Mouse (Mus musculus): ENCODE data around the gene Sox12. TPM values are rescaled to one million over a fixed set of nuclear protein-coding genes. Genes with fewer than 3 reads are reported as not detected.
A peak's percentile ranks its signal among the peaks of the same experiment; 100 is the strongest.
"Not testable (repeated sequence)": the region's sequence is repeated elsewhere in the genome, so short reads cannot be mapped to it uniquely, and the experiment has no call there.

Gene Sox12
- total RNA-seq, 2 experiments from 2014 or later, result 0.15 to 0.60 TPM

DNA sequence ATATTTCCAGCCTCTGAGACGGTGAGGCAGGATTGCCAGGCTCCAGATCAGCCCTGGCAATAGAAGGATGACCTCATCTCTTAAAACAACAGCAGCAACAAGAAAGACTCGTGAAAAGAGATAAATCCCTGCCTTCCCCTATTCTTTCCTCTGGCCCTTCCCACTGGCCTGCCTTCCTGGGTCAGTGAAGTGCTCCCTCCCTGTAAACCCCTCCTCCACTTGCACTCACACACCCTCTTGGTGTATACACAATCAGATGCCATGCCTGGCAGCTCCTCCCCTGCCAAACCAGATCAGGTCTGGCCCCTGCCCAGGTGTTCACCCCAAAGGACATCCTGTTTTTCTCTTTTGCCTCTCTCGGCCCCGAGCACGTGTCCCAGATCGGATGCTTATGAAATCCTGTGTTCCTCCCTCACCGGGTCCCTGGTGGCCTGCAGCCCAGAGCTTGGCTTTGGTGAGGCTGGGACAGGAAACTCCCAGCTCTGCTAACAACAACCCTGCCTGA lies 37.5 kb downstream of the Sox12 start:
- peak; percentile 65 for ATAC-seq (ENCODE audit: poor library complexity, severe bottlenecking)

GRCm38 (mm10) chr2:152359616-152360015 lies 38.2 kb downstream of the Sox12 start:
- no peak for ATAC-seq (ENCODE audit: poor library complexity, severe bottlenecking)

DNA sequence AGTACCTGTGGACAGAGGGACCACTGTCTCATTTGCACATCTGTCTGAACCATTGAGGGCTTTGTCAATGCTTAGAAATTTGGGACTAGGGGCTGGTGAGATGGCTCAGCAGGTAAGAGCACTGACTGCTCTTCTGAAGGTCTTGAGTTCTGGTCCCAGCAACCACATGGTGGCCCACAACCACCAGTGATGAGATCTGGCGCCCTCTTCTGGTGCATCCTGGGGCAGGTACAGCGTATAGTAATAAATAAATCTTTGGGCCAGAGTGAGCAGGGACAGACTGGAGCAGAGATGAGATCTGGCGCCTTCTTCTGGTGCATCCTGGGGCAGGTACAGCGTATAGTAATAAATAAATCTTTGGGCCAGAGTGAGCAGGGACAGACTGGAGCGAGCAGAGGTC lies 38.9 kb downstream of the Sox12 start:
- not testable (repeated sequence) for ATAC-seq (ENCODE audit: poor library complexity, severe bottlenecking)

- no peak for ATAC-seq (ENCODE audit: poor library complexity, severe bottlenecking)
Measured at GRCm38 (mm10) chr2:152357254-152357653, 40.6 kb downstream of the Sox12 start.

- no peak for ATAC-seq (ENCODE audit: poor library complexity, severe bottlenecking)
Measured at GRCm38 (mm10) chr2:152349842-152350540, 47.9 kb downstream of the Sox12 start.

- ATAC-seq (ENCODE audit: poor library complexity, severe bottlenecking), result no peak
Measured at GRCm38 (mm10) chr2:152349205-152349604, 48.7 kb downstream of the Sox12 start.

DNA sequence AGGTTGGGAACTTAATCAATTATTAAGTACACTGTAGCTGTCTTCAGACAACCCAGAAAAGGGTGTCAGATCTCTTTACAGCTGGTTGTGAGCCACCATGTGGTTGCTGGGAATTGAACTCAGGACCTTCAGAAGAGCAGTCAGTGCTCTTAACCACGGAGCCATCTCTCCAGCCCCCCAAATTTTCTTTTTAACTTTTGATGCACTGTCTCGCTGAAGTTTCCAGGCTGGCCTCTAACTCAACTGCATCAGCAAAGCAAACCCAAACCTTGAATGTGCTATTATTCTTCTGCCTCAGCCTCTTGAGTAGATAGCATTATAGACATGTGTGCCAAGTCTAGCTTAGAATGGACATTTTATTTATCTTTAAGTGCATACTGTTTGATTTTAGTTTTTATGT lies 50.1 kb downstream of the Sox12 start:
- ATAC-seq (ENCODE audit: poor library complexity, severe bottlenecking), result no peak

- ATAC-seq (ENCODE audit: poor library complexity, severe bottlenecking), result no peak
Measured at GRCm38 (mm10) chr2:152346776-152347465, 50.9 kb downstream of the Sox12 start.

DNA sequence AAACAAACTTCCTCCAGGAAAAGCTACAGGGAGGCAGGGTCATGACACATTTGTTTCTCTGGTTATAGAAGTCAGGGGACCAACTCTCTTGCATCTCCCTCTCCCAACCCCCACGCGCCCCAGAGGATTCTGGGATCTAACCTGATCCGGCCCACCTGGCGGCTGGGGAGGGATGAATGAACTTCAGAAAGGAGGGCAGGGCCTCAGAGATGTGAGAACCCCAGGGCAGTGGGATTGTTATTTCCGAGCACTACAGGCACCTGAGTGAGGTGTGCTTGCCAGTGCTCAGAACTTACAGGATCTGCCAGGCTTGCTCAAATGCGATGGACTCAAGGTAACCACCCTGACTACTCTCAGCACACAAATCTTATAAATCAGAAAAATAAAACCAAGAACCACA lies 52.5 kb downstream of the Sox12 start:
- no peak for ATAC-seq (ENCODE audit: poor library complexity, severe bottlenecking)

DNA sequence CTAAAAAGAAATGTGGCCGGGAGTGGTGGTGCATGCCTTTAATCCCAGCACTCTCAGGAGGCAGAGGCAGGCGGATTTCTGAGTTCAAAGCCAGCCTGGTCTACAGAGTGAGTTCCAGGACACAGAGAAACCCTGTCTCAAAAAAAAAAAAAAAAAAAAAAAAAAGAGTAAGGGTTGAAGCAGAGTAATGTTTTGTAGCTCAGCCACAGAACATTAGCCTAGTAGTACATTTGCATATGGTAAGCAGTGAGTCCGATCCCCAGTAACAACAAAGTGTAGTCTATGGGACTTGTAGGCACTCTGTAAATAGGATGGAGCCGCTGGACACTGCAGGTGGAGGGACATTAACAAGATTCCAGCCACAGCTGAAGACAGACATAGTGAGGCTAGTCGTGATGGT lies 53.0 kb downstream of the Sox12 start:
- ATAC-seq (ENCODE audit: poor library complexity, severe bottlenecking), result no peak

DNA sequence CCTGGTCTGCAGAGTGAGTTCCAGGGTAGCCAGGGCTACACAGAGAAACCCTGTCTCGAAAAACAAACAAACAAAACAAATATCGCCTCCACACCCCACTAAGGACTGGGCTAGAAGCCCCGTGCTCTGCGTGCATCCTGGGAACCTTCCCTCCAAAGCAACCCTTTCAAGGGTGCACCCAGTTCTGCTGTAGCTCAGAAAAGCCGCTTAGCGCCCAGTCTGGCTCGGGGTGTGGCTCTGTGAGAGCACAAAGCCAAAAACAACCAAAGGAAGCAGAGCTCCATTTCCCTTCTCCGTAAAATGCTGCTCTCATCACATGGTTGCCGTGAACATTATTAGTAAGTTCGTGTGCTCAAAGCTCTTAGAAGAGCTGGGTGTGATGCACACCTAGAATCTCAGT lies 53.5 kb downstream of the Sox12 start:
- 0 out of 2 replicates have a peak, but pooled peaks have one; percentile 5 for ATAC-seq (ENCODE audit: poor library complexity, severe bottlenecking)

Other genes with a start within 250 kb of the Sox12 start
- 53.9 and 60.9 TPM in 2 replicates for gene Csnk2a1, start 171.2 kb downstream of the Sox12 start, total RNA-seq (2015)
- gene Csnk2a1, start 171.2 kb downstream of the Sox12 start, total RNA-seq (2017), result 95.3 and 105 TPM in 2 replicates
- gene Tbc1d20, start 104.2 kb downstream of the Sox12 start, total RNA-seq (2015), result 23.3 and 28.1 TPM in 2 replicates
- gene Tbc1d20, start 104.2 kb downstream of the Sox12 start, total RNA-seq (2017), result 23.2 and 28.9 TPM in 2 replicates
- 45.4 and 46.2 TPM in 2 replicates for gene Rbck1, start 65.4 kb downstream of the Sox12 start, total RNA-seq (2015)
- 54.8 and 55.5 TPM in 2 replicates for gene Rbck1, start 65.4 kb downstream of the Sox12 start, total RNA-seq (2017)
- gene Trib3, start 54.0 kb downstream of the Sox12 start, total RNA-seq (2015), result 0.16 and 1.3 TPM in 2 replicates
- 1.1 TPM in 1 of 2 replicates, not detected in the other for gene Trib3, start 54.0 kb downstream of the Sox12 start, total RNA-seq (2017)
- gene Nrsn2, start 21.4 kb downstream of the Sox12 start, total RNA-seq (2015), result not detected in 2 replicates
- not detected in 2 replicates for gene Nrsn2, start 21.4 kb downstream of the Sox12 start, total RNA-seq (2017)
- gene Zcchc3, start 17.0 kb upstream of the Sox12 start, total RNA-seq (2015), result 0.98 and 1.9 TPM in 2 replicates
- gene Zcchc3, start 17.0 kb upstream of the Sox12 start, total RNA-seq (2017), result 2.1 and 2.6 TPM in 2 replicates
- gene 6820408C15Rik, start 17.5 kb upstream of the Sox12 start, total RNA-seq (2015), result not detected in 2 replicates
- not detected in 2 replicates for gene 6820408C15Rik, start 17.5 kb upstream of the Sox12 start, total RNA-seq (2017)
- gene Defb23, start 66.6 kb upstream of the Sox12 start, total RNA-seq (2015), result not detected in 2 replicates
- not detected in 2 replicates for gene Defb23, start 66.6 kb upstream of the Sox12 start, total RNA-seq (2017)
- not detected in 2 replicates for gene Defb20, start 79.0 kb upstream of the Sox12 start, total RNA-seq (2015)
- gene Defb20, start 79.0 kb upstream of the Sox12 start, total RNA-seq (2017), result not detected in 2 replicates
- gene Defb22, start 92.1 kb upstream of the Sox12 start, total RNA-seq (2015), result not detected in 2 replicates
- not detected in 2 replicates for gene Defb22, start 92.1 kb upstream of the Sox12 start, total RNA-seq (2017)
- not detected in 2 replicates for gene Defb26, start 113.6 kb upstream of the Sox12 start, total RNA-seq (2015)
- not detected in 2 replicates for gene Defb26, start 113.6 kb upstream of the Sox12 start, total RNA-seq (2017)
- not detected in 2 replicates for gene Defb28, start 120.2 kb upstream of the Sox12 start, total RNA-seq (2015)
- not detected in 2 replicates for gene Defb28, start 120.2 kb upstream of the Sox12 start, total RNA-seq (2017)
- not detected in 2 replicates for gene Defb29, start 142.0 kb upstream of the Sox12 start, total RNA-seq (2015)
- gene Defb29, start 142.0 kb upstream of the Sox12 start, total RNA-seq (2017), result not detected in 2 replicates
- gene Gm17416, start 171.3 kb upstream of the Sox12 start, total RNA-seq (2015), result not detected in 2 replicates
- gene Gm17416, start 171.3 kb upstream of the Sox12 start, total RNA-seq (2017), result not detected in 2 replicates
- gene Defb21, start 174.7 kb upstream of the Sox12 start, total RNA-seq (2015), result not detected in 2 replicates
- not detected in 2 replicates for gene Defb21, start 174.7 kb upstream of the Sox12 start, total RNA-seq (2017)
- gene Defb19, start 182.2 kb upstream of the Sox12 start, total RNA-seq (2015), result not detected in 2 replicates
- not detected in 2 replicates for gene Defb19, start 182.2 kb upstream of the Sox12 start, total RNA-seq (2017)
- not detected in 2 replicates for gene Defb45, start 201.3 kb upstream of the Sox12 start, total RNA-seq (2015)
- gene Defb45, start 201.3 kb upstream of the Sox12 start, total RNA-seq (2017), result not detected in 2 replicates
- gene Defb36, start 206.3 kb upstream of the Sox12 start, total RNA-seq (2015), result not detected in 2 replicates
- not detected in 2 replicates for gene Defb36, start 206.3 kb upstream of the Sox12 start, total RNA-seq (2017)
- gene Defb25, start 225.0 kb upstream of the Sox12 start, total RNA-seq (2015), result not detected in 2 replicates
- gene Defb25, start 225.0 kb upstream of the Sox12 start, total RNA-seq (2017), result not detected in 2 replicates
- 8.9 and 10.2 TPM in 2 replicates for gene Rem1, start 228.9 kb upstream of the Sox12 start, total RNA-seq (2015)
- 9.0 and 15.4 TPM in 2 replicates for gene Rem1, start 228.9 kb upstream of the Sox12 start, total RNA-seq (2017)